15 mouse cellular contexts compared by ENCODE assay signal in genomic region chr15:8676959-8677358, GRCm38 (mm10).
"Had no signal": no experiment of that assay in that cellular context is flagged by ENCODE, and none has a peak within 500 bp of the region (broad histone marks: within the 10 kb centered on the region; RNA-seq: fewer than 3 reads in every experiment).

No protein-coding gene starts in this region.

- H3K27me3 ChIP-seq: limb, embryonic 15.5 days; liver, embryonic 12.5 days; neural tube, embryonic 13.5 days had no signal

- DNase-seq: kidney, postnatal 36 days; layer of hippocampus, adult 9-11 months; layer of hippocampus, postnatal 36 days; lung, postnatal 4 days; midbrain, embryonic 14.5 days; retina, postnatal 1 day; right cerebral cortex, postnatal 4 days; spleen, adult 18-20 months; thymus, adult 18-20 months; thymus, postnatal 14 days had no signal

- H3K9me3 ChIP-seq: limb, embryonic 15.5 days; liver, embryonic 12.5 days; midbrain, embryonic 10.5 days; neural tube, embryonic 13.5 days had no signal

- H3K27ac ChIP-seq: kidney, postnatal 0 days; limb, embryonic 15.5 days; liver, embryonic 12.5 days; midbrain, embryonic 10.5 days; neural tube, embryonic 13.5 days had no signal

- ATAC-seq: liver, embryonic 12.5 days had no signal

- H3K4me3 ChIP-seq: limb, embryonic 15.5 days; liver, embryonic 12.5 days; midbrain, embryonic 10.5 days; neural tube, embryonic 13.5 days had no signal

- H3K9ac ChIP-seq: limb, embryonic 15.5 days; liver, embryonic 12.5 days; neural tube, embryonic 13.5 days had no signal

- H3K4me2 ChIP-seq: limb, embryonic 15.5 days; liver, embryonic 12.5 days; neural tube, embryonic 13.5 days had no signal

- H3K4me1 ChIP-seq: liver, embryonic 12.5 days had no signal

- H3K36me3 ChIP-seq: limb, embryonic 15.5 days; liver, embryonic 12.5 days; midbrain, embryonic 10.5 days; neural tube, embryonic 13.5 days had no signal
